Mouse (Mus musculus): ENCODE data around the gene Lzts2. TPM values are rescaled to one million over a fixed set of nuclear protein-coding genes. Genes with fewer than 3 reads are reported as not detected.

Lzts2 gene
- polyA plus RNA-seq, 1 experiment from 2014 or later, result 4.6 TPM

DNA sequence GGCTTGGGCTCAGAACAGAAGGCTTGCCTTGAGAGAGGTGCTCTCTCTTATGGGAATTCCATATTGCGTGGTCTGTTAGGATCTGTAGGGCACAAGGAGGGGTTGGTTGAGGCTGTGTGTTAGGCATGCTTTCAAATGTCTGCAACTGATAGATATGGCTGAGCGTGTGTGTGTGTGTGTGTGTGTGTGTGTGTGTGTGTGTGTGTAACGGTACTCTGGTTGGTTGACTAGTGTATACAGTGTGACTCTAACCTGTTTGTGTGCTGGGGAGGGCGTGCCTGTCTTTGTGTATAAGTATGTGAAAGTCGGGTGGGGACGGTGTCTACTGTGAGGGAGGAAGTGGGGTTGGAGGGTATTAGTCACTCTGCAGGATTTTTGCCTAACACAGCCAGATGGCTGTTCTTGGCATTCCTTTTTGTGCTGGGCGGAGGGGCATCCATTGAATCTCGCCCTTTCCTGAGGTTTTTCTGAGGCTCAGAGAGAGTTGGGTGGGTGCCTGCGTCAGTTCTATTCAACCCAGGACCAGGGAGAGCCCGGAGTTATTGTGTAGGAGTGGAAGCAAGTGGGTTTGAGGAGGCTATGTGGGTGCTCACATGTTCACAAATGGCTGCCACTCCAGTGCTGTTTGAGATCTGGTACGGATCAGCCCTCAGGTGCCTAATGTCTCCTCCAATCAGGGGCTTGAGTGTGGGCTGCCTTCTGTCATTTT is 33.9 kb downstream of the Lzts2 start:
- Histone ChIP-seq H3K4me3 (ENCODE audit: low read depth, low read length) (peak overlapping the region; percentile 66), H3K9me3 (replicated peaks; ENCODE audit: control insufficient read depth, low read length) (no peaks in the 10 kb centered on the region), H3K27ac (ENCODE audit: low read length) (peak overlapping the region; percentile 75; the same call in 1 of the 2 replicates), H3K9ac (ENCODE audit: low read depth, low read length) (peak overlapping the region; percentile 62), H3K4me2 (ENCODE audit: low read depth, low read length) (peak overlapping the region; percentile 84), H3K4me1 (ENCODE audit: control insufficient read depth, low read depth, low read length) (peaks cover 25% of the 10 kb centered on the region), H3K27me3 (ENCODE audit: control insufficient read depth, insufficient read depth, low read depth, low read length) (peaks cover 34% of the 10 kb centered on the region), H3K36me3 (ENCODE audit: control insufficient read depth, insufficient read depth) (no peaks in the 10 kb centered on the region)
- peak; percentile 61 for ATAC-seq (ENCODE audit: low read depth)
- WGBS (ENCODE audit: insufficient replicate concordance), result 21% methylated on average over 11 of the region's 11 CpGs

DNA sequence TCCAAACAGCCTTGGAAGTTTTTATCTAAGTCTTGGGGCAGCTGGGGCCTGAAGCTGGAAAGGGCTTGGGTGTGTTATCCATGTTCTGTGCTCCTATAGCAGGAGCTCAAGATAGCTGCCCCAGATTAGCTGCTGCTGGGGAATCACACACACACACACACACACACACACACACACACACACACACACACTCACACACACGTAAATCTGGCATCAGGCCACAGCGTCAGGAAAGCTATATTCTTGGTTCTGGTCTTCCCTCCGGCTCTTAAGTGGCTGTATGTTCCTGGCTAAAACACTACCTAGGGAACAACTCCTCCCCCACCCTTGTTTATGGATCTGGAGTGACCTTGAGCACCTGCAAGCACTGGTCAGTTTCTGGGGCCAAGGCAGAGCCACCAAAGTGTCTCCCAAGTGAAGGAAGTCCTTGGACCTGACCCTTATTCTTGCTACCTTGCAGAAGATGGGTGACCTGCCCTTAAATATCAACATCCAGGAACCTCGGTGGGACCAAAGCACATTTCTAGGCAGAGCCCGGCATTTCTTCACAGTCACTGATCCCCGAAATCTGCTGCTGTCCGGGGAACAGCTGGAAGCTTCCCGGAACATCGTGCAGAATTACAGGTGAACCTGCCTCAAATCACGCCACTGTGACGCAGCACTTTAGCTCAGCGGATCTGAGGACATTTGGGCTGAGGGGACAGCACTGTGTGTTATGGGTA is 34.6 kb downstream of the Lzts2 start:
- peak overlapping the region; percentile 84 for H3K4me2 ChIP-seq (ENCODE audit: low read depth, low read length)
- H3K4me1 ChIP-seq (ENCODE audit: control insufficient read depth, low read depth, low read length), result peaks cover 25% of the 10 kb centered on the region
- H3K4me3 ChIP-seq (ENCODE audit: low read depth, low read length), result no peak overlapping the region; the same call in 1 of the 2 replicates
- ATAC-seq (ENCODE audit: low read depth), result no peak
- H3K36me3 ChIP-seq (ENCODE audit: control insufficient read depth, insufficient read depth), result no peaks in the 10 kb centered on the region
- peak overlapping the region; percentile 75; the same call in 1 of the 2 replicates for H3K27ac ChIP-seq (ENCODE audit: low read length)
- no peaks in the 10 kb centered on the region for H3K9me3 ChIP-seq (replicated peaks; ENCODE audit: control insufficient read depth, low read length)
- WGBS (ENCODE audit: insufficient replicate concordance), result 75% methylated on average over 12 of the region's 12 CpGs
- no peak overlapping the region for H3K9ac ChIP-seq (ENCODE audit: low read depth, low read length)
- H3K27me3 ChIP-seq (ENCODE audit: control insufficient read depth, insufficient read depth, low read depth, low read length), result peaks cover 30% of the 10 kb centered on the region

DNA sequence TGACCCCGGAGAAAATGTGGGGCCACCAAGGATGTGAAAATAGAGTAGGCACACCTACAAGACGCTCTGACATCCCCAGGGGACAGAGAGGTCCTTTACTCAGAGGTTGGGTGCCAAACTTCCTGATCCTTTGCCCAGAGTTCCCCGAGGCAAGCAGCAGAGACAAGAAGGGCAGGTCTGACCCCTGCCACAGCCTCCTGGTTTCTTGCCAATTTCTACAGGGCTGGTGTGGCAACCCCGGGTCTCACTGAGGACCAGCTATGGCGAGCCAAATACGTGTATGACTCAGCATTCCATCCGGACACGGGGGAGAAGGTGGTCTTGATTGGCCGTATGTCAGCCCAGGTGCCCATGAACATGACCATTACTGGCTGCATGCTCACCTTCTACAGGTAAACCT is 35.3 kb downstream of the Lzts2 start:
- H3K36me3 ChIP-seq (ENCODE audit: control insufficient read depth, insufficient read depth), result no peaks in the 10 kb centered on the region
- 54% methylated on average over 9 of the region's 9 CpGs for WGBS (ENCODE audit: insufficient replicate concordance)
- H3K9ac ChIP-seq (ENCODE audit: low read depth, low read length), result no peak overlapping the region
- H3K4me3 ChIP-seq (ENCODE audit: low read depth, low read length), result no peak overlapping the region
- H3K4me2 ChIP-seq (ENCODE audit: low read depth, low read length), result no peak overlapping the region
- peaks cover 25% of the 10 kb centered on the region for H3K4me1 ChIP-seq (ENCODE audit: control insufficient read depth, low read depth, low read length)
- H3K9me3 ChIP-seq (replicated peaks; ENCODE audit: control insufficient read depth, low read length), result no peaks in the 10 kb centered on the region
- peaks cover 25% of the 10 kb centered on the region for H3K27me3 ChIP-seq (ENCODE audit: control insufficient read depth, insufficient read depth, low read depth, low read length)
- ATAC-seq (ENCODE audit: low read depth), result no peak
- no peak overlapping the region for H3K27ac ChIP-seq (ENCODE audit: low read length)

DNA sequence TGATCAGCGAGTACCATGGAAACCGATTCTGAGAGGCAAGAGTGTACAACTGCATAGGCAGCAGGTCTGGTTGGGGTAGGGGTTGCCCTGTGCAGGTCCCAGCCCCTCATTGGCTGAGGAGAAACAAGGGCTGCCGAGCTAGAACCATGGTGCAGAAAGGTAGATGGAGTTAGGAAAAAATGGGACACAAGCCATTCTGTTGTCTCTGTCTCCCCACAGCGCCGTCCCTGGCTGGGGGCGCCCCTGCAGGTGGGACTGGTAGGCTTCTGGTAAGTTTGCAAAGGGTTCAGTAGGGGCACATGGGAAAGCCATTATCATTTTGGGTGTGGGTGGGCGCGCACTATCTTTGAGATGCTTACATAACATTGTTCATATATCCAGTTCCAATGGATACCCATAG is 39.2 kb downstream of the Lzts2 start:
- WGBS (ENCODE audit: insufficient replicate concordance), result 69% methylated on average over 8 of the region's 8 CpGs

DNA sequence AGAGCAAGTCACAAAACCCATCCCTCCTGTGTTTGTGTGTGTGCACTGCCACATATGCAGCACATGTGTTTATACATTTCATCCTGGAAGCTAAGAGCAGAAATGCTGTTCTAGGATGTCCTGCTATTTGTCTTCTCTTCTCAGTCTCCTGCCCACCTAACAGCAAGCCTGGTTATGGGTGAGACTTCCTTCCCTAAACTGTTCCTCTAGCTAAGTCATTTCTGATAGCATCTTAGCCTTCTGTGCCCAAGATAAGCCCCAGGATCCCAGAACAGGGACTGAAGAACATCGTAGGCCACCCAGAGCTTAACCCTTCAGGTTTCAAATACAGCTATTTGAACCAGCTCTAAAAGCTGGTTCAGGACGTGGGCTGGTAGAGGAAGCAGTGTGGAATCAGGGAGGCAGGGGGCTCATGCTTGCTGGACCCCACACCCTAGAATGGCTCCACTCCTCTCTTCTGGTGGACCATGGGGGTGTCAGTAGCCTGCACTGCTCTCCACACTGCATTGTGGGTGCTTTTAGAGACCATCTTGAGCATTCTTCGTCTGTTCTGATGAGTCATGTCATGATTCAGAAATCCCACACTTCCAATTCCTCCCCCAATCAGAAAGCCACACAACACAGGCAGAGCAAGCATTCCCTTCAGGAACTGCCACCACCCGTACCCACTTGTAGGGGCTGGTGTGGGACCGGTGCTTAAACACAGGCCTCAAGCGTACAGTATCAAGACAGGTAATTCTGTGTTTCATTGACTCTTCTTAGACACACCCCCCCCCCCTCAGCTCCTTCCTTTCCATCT is 40.9 kb downstream of the Lzts2 start:
- Histone ChIP-seq H3K27ac (ENCODE audit: low read length) (no peak overlapping the region), H3K9me3 (replicated peaks; ENCODE audit: control insufficient read depth, low read length) (no peaks in the 10 kb centered on the region), H3K4me3 (ENCODE audit: low read depth, low read length) (no peak overlapping the region), H3K9ac (ENCODE audit: low read depth, low read length) (no peak overlapping the region), H3K4me1 (ENCODE audit: control insufficient read depth, low read depth, low read length) (peaks cover 26% of the 10 kb centered on the region), H3K27me3 (ENCODE audit: control insufficient read depth, insufficient read depth, low read depth, low read length) (no peaks in the 10 kb centered on the region), H3K36me3 (ENCODE audit: control insufficient read depth, insufficient read depth) (no peaks in the 10 kb centered on the region), H3K4me2 (ENCODE audit: low read depth, low read length) (no peak overlapping the region)
- WGBS (ENCODE audit: insufficient replicate concordance), result 57% methylated on average over 6 of the region's 6 CpGs
- ATAC-seq (ENCODE audit: low read depth), result no peak

More for the DNA sequence above, 39.2 kb downstream of the Lzts2 start:
- no peaks in the 10 kb centered on the region for H3K36me3 ChIP-seq (ENCODE audit: control insufficient read depth, insufficient read depth)
- H3K4me2 ChIP-seq (ENCODE audit: low read depth, low read length), result no peak overlapping the region
- peaks cover 19% of the 10 kb centered on the region for H3K4me1 ChIP-seq (ENCODE audit: control insufficient read depth, low read depth, low read length)
- no peak for ATAC-seq (ENCODE audit: low read depth)
- H3K9ac ChIP-seq (ENCODE audit: low read depth, low read length), result no peak overlapping the region
- H3K4me3 ChIP-seq (ENCODE audit: low read depth, low read length), result no peak overlapping the region
- H3K27me3 ChIP-seq (ENCODE audit: control insufficient read depth, insufficient read depth, low read depth, low read length), result no peaks in the 10 kb centered on the region
- H3K9me3 ChIP-seq (replicated peaks; ENCODE audit: control insufficient read depth, low read length), result no peaks in the 10 kb centered on the region
- no peak overlapping the region for H3K27ac ChIP-seq (ENCODE audit: low read length)

DNA sequence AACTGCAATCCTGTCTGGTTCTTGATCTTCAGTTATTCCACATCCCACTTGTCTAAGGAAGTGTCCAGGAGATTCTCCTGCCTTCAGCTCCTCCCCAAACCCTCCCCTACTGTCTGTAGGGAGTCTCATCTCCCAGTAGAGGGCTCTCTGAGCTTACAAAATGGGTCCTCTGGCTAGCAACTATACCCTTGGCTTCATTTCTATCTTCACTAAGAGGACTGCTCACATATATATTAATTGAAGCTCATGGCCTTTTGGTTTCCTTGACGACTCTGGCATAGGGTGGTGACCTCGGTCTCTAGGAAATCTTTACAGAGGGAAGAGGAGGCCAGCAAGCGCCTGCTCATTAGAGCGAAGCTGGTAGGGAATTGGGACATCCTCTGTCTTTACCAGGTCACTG is 42.1 kb downstream of the Lzts2 start:
- 33% methylated on average over 4 of the region's 4 CpGs for WGBS (ENCODE audit: insufficient replicate concordance)
- ATAC-seq (ENCODE audit: low read depth), result no peak
- Histone ChIP-seq H3K36me3 (ENCODE audit: control insufficient read depth, insufficient read depth) (no peaks in the 10 kb centered on the region), H3K27me3 (ENCODE audit: control insufficient read depth, insufficient read depth, low read depth, low read length) (no peaks in the 10 kb centered on the region), H3K27ac (ENCODE audit: low read length) (no peak overlapping the region), H3K9ac (ENCODE audit: low read depth, low read length) (no peak overlapping the region), H3K4me3 (ENCODE audit: low read depth, low read length) (no peak overlapping the region), H3K4me2 (ENCODE audit: low read depth, low read length) (no peak overlapping the region), H3K4me1 (ENCODE audit: control insufficient read depth, low read depth, low read length) (peaks cover 32% of the 10 kb centered on the region), H3K9me3 (replicated peaks; ENCODE audit: control insufficient read depth, low read length) (no peaks in the 10 kb centered on the region)

DNA sequence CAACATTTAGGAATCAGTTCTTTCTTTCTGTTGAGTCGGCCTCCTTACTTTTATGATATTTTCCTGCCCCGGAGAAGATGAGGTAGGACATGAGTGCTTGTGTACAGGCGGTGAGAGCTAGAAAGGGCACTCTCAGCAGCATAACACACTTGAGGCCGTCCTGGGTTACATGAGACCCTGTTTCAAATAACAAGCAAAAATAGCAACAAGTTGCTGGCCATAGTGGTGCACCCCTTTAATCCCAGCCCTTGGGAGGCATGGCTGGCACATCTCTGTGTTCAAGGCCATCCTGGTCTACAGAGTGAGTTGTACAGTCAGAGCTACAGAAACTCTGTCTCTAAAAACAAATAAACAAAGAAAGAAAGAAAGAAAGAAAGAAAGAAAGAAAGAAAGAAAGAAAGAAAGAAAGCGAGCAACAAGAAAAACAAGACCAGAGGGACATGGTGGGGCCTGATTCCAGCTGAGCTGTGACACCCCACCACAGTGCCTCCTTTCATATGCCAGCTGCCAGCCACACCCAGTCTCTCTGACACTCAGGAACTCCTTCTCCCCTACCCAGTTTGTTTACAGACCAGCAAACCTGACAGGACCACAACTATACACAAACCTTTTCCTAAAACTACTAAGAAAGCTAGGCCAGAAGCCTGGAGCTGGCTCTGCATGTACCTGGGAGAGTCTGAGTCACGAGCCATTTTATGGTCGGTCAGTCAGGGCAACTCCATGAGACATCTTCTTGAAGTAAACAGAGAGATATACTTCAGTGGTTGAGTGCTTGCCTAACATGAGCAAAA is 42.9 kb downstream of the Lzts2 start:
- Histone ChIP-seq H3K4me1 (ENCODE audit: control insufficient read depth, low read depth, low read length) (peaks cover 32% of the 10 kb centered on the region), H3K27ac (ENCODE audit: low read length) (peak overlapping the region; percentile 92), H3K27me3 (ENCODE audit: control insufficient read depth, insufficient read depth, low read depth, low read length) (no peaks in the 10 kb centered on the region), H3K4me2 (ENCODE audit: low read depth, low read length) (peak overlapping the region; percentile 91), H3K9ac (ENCODE audit: low read depth, low read length) (peak overlapping the region; percentile 58), H3K4me3 (ENCODE audit: low read depth, low read length) (peak overlapping the region; percentile 73), H3K36me3 (ENCODE audit: control insufficient read depth, insufficient read depth) (no peaks in the 10 kb centered on the region), H3K9me3 (replicated peaks; ENCODE audit: control insufficient read depth, low read length) (no peaks in the 10 kb centered on the region)
- no peak for ATAC-seq (ENCODE audit: low read depth)
- WGBS (ENCODE audit: insufficient replicate concordance), result 60% methylated on average over 7 of the region's 7 CpGs

DNA sequence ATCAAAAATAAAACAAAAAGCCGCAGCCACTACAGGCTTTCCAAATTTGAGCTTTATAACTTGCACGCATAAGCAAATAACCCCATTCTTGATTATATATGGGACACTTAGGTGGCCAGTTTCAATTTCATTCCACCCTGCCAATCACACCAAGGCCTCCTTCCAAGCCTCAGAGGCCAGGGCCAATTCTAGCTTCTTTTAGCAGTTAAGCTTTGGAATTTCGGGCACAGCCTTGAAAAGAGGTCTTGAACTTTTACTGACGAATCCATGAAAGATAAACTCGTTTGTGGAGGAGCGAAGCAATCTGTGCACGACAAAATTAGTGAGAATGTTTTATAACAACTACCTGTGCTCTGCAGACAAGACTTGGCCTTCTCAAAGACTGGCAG is 43.5 kb downstream of the Lzts2 start:
- Histone ChIP-seq H3K4me1 (ENCODE audit: control insufficient read depth, low read depth, low read length) (peaks cover 32% of the 10 kb centered on the region), H3K4me2 (ENCODE audit: low read depth, low read length) (peak overlapping the region; percentile 91), H3K27ac (ENCODE audit: low read length) (peak overlapping the region; percentile 92), H3K36me3 (ENCODE audit: control insufficient read depth, insufficient read depth) (no peaks in the 10 kb centered on the region), H3K9ac (ENCODE audit: low read depth, low read length) (peak overlapping the region; percentile 58), H3K27me3 (ENCODE audit: control insufficient read depth, insufficient read depth, low read depth, low read length) (no peaks in the 10 kb centered on the region), H3K9me3 (replicated peaks; ENCODE audit: control insufficient read depth, low read length) (no peaks in the 10 kb centered on the region), H3K4me3 (ENCODE audit: low read depth, low read length) (peak overlapping the region; percentile 73)
- WGBS (ENCODE audit: insufficient replicate concordance), result 40% methylated on average over 7 of the region's 7 CpGs
- ATAC-seq (ENCODE audit: low read depth), result no peak
